Mouse (Mus musculus) limb, embryonic 10.5 days (tissue): ENCODE data around the gene Hagh. TPM values are rescaled to one million over a fixed set of nuclear protein-coding genes. Genes with fewer than 3 reads are reported as not detected.

Source experiments
- DNase-seq: peaks from one replicate; pipeline ENCODE4 v3.0.0-alpha.2; 2017; ENCODE audit warnings: low spot score
- H3K27ac ChIP-seq: fragments of 300-500 bp; sonication (generic); 2 replicates; pipeline ENCODE4 v1.5.1; 2016; ENCODE audit warnings: mild to moderate bottlenecking
- H3K27me3 ChIP-seq: fragments of 300-500 bp; sonication (generic); 2 replicates; pipeline ENCODE4 v1.6.1; 2016; ENCODE audit warnings: low read depth, mild to moderate bottlenecking; ENCODE audit not compliant: poor library complexity, severe bottlenecking
- H3K36me3 ChIP-seq: fragments of 300-500 bp; sonication (generic); 2 replicates; pipeline ENCODE4 v1.6.1; 2016; ENCODE audit warnings: mild to moderate bottlenecking, moderate library complexity
- H3K4me1 ChIP-seq: fragments of 300-500 bp; sonication (generic); 2 replicates; pipeline ENCODE4 v1.6.1; 2016
- H3K4me3 ChIP-seq: fragments of 300-500 bp; sonication (generic); 2 replicates; pipeline ENCODE4 v1.5.1; 2016; ENCODE audit warnings: mild to moderate bottlenecking, moderate library complexity
- H3K9me3 ChIP-seq: fragments of 300-500 bp; sonication (generic); replicated peaks from 2 replicates; pipeline ENCODE4 v1.6.1; 2016; ENCODE audit warnings: mild to moderate bottlenecking
- WGBS: fragments of 180-500 bp; shearing (Covaris S2); methylation state at CpG from one replicate; pipeline ENCODE4 v1.1.7; 2016; 5-methylcytosine and 5-hydroxymethylcytosine counted together
- polyA plus RNA-seq: library from polyadenylated mRNA; unstranded; fragments of >200 nt; fragmentation: Nextera tagmentation; extraction: Ambion mirVana; gene quantifications from 2 replicates; pipeline ENCODE4 v1.2.1, GENCODE M21; 2016

The Hagh gene
- 26.0 and 28.0 TPM in 2 replicates for polyA plus RNA-seq

DNA sequence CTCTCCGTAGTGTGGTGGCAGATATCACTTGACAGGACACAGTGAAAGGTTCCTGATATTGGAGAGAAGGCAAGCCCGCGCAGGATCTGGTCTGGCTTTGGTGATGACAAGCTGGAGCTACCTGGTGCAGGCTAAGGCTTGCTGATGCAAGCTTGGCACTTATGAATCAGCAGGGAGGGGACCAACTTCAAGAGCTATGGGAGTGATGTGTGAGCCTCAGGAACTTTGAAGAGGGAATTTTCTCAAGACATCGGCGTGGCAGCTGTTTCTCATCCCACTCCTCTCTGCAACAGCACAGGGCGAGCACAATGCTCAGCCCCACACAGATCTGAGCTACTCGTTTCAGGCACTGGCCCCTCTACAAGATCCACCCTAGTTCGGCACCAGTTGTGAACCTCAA is at the start of gene Hagh:
Hagh (plus strand) TSS at position 302 of the 400 bp plus-strand sequence.
- Histone ChIP-seq H3K27ac (no peak within 1 kb of the TSS), H3K4me3 (no peak within 1 kb of the TSS), H3K9me3 (no peaks in the 10 kb centered on the region), H3K4me1 (peaks cover 4% of the 10 kb centered on the region; the same call in 1 of the 2 replicates), H3K27me3 (peaks cover 11% of the 10 kb centered on the region; the same call in 1 of the 2 replicates), H3K36me3 (no peaks in the 10 kb centered on the region)
- no peak for DNase-seq
- WGBS: 68% methylated on average over 8 of the region's 8 CpGs

GRCm38 (mm10) chr17:24792190-24792589 is 47.8 kb upstream of the Hagh start:
- H3K36me3 ChIP-seq: no peaks in the 10 kb centered on the region
- no peak for DNase-seq
- no peak overlapping the region for H3K27ac ChIP-seq
- no peak overlapping the region for H3K4me3 ChIP-seq
- H3K4me1 ChIP-seq: no peaks in the 10 kb centered on the region
- H3K27me3 ChIP-seq: peaks cover 6% of the 10 kb centered on the region; the same call in 1 of the 2 replicates
- H3K9me3 ChIP-seq: no peaks in the 10 kb centered on the region
- 65% methylated on average over 8 of the region's 8 CpGs for WGBS

DNA sequence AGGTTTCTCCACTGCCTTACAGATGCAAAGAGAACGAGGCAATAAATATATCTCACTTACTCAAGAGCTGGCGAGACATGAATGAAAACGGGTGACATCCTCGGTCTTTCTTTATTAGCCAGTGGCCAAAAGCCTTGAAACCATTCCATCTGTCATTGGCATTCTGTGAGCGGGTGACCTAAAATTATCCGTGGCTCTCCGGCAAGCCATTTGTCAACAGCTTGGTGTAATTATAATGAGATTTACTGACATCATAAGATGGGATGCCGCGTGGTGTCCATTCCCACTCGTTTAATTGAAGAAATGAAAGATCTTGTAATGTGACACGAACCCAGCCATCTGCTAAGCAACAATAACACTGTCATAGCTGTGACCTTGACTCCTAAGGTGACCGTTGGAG is 45.2 kb upstream of the Hagh start:
- Histone ChIP-seq H3K4me3 (no peak overlapping the region), H3K9me3 (no peaks in the 10 kb centered on the region), H3K36me3 (no peaks in the 10 kb centered on the region), H3K27ac (no peak overlapping the region), H3K27me3 (peaks cover 6% of the 10 kb centered on the region; the same call in 1 of the 2 replicates), H3K4me1 (peaks cover 6% of the 10 kb centered on the region; the same call in 1 of the 2 replicates)
- DNase-seq: no peak
- 66% methylated on average over 12 of the region's 12 CpGs for WGBS

GRCm38 (mm10) chr17:24796969-24797368 is 43.0 kb upstream of the Hagh start:
- no peaks in the 10 kb centered on the region; the same call in 1 of the 2 replicates for H3K27me3 ChIP-seq
- H3K27ac ChIP-seq: no peak overlapping the region
- no peaks in the 10 kb centered on the region for H3K9me3 ChIP-seq
- no peak overlapping the region for H3K4me3 ChIP-seq
- WGBS: 80% methylated on average over 3 of the region's 3 CpGs
- no peaks in the 10 kb centered on the region for H3K36me3 ChIP-seq
- H3K4me1 ChIP-seq: peaks cover 6% of the 10 kb centered on the region; the same call in 1 of the 2 replicates
- DNase-seq: no peak

GRCm38 (mm10) chr17:24798229-24798628 is 41.7 kb upstream of the Hagh start:
- WGBS: 54% methylated on average over 9 of the region's 9 CpGs

DNA sequence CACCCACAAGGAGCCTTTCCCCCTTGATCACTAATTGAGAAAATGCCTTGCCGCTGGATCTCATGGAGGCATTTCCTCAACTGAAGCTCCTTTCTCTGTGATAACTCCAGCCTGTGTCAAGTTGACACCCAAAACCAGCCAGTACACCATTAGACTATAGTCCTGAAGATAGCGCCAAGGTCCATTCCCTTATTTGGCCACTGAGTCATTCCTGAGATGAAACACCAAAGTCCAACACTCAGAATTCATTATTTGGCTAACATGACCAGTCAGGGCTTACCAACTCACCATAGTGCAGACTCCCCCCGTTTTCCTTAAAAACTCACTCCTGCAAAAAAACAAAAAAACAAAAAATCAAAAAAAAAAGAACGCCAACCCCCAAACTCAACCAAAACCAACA is 40.5 kb upstream of the Hagh start:
- Histone ChIP-seq H3K4me3 (no peak overlapping the region), H3K27ac (no peak overlapping the region), H3K4me1 (peaks cover 15% of the 10 kb centered on the region), H3K27me3 (peaks cover 13% of the 10 kb centered on the region), H3K36me3 (no peaks in the 10 kb centered on the region), H3K9me3 (no peaks in the 10 kb centered on the region)
- DNase-seq: no peak
- WGBS: 94% methylated on average over 4 of the region's 4 CpGs

More at GRCm38 (mm10) chr17:24798229-24798628, 41.7 kb upstream of the Hagh start:
- Histone ChIP-seq H3K36me3 (no peaks in the 10 kb centered on the region), H3K27me3 (peaks cover 2% of the 10 kb centered on the region), H3K4me3 (no peak overlapping the region), H3K4me1 (peaks cover 6% of the 10 kb centered on the region; the same call in 1 of the 2 replicates), H3K9me3 (no peaks in the 10 kb centered on the region), H3K27ac (no peak overlapping the region)
- DNase-seq: no peak

- Histone ChIP-seq H3K4me3 (no peak overlapping the region), H3K27ac (no peak overlapping the region), H3K27me3 (peaks cover 23% of the 10 kb centered on the region), H3K9me3 (no peaks in the 10 kb centered on the region), H3K36me3 (no peaks in the 10 kb centered on the region), H3K4me1 (peaks cover 19% of the 10 kb centered on the region)
- DNase-seq: no peak
- WGBS: 57% methylated on average over 3 of the region's 3 CpGs
These were observed 39.4 kb upstream of the Hagh start for GRCm38 (mm10) chr17:24800524-24800923.

DNA sequence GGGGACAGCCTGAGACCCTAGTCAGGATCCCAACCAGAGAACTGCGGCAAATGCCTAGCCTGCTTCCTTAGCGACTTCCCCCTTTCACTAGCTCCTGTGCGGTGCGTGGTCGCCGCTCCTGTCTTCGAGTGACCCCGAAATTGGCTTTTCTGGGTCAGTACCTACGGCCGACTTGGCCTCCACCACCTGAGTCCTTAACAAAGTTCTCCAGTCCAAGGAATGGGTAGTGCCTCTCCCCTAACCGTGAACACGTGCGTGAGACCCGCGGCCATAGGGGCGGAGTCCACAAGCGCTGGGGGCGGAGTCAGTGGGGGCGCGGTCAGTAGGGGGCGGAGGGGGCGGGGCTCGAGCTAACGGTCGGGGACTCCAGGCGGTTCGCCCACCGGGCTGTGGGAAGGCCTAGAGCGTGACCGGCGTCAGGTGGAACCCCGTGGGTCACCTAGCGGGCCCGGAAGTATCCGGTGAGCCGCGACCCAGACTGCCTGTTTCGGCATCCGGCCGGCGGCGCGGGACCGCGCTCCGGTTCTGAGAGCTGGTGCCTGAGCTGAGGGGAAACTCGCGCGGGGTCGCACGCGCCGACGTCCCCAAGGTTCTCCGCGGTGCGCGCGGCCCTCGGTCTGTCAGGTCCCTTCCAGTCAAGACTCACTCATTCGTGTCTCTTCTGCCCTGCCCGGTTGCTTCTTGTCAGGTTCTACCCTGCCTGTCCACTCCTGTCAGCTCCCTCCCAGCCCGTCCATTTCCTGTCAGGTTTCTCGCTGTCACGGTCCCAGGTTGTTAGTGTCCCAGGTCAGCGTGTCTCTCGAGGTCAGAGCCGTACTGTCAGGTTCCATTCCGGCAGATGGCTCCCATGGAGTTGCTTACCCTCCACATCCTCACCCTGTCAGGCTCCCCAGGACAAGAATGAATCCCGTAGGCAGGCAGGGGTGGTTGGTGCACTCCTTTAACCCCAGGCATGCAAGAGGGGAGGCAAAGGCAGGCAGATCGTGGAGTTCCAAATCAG is 35.7 kb upstream of the Hagh start, which contains the start of gene Meiob:
Meiob (plus strand) TSS at position 338 of the 1,000 bp plus-strand sequence.
- under 1% methylated on average over 71 of the region's 71 CpGs for WGBS

DNA sequence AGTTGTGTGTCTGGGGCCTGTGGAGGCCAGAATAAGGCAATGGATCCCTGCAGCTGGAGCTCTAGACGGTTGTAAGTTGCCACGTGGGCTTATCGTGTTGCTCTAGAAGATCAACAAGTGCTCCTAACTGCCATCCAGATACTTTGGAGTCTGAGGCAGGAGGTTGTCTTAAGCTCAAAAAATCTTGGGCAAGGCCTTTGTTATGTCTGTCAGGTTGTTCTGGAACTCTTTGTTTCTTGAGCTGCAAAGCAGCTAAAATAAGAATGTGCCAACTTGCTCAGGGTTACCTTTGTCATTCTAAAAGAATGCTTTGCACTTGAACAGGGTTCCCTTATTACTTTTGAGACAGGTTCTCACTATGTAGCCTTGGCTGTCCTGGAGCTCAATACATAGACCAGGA is 28.7 kb upstream of the Hagh start:
- H3K27me3 ChIP-seq: peaks cover 19% of the 10 kb centered on the region
- H3K27ac ChIP-seq: no peak overlapping the region
- no peaks in the 10 kb centered on the region for H3K9me3 ChIP-seq
- WGBS: 85% methylated on average over 3 of the region's 3 CpGs
- H3K4me3 ChIP-seq: no peak overlapping the region
- no peak for DNase-seq
- H3K4me1 ChIP-seq: no peaks in the 10 kb centered on the region
- H3K36me3 ChIP-seq: no peaks in the 10 kb centered on the region

More for the DNA sequence above, 35.7 kb upstream of the Hagh start, which contains the start of gene Meiob:
- DNase-seq: peak; percentile 91
- Histone ChIP-seq H3K9me3 (no peaks in the 10 kb centered on the region), H3K27ac (peak within 1 kb of the TSS; percentile 80), H3K27me3 (peaks cover 49% of the 10 kb centered on the region), H3K36me3 (no peaks in the 10 kb centered on the region), H3K4me3 (peak within 1 kb of the TSS; percentile 83), H3K4me1 (peaks cover 13% of the 10 kb centered on the region)

GRCm38 (mm10) chr17:24812215-24812614 is 27.7 kb upstream of the Hagh start:
- Histone ChIP-seq H3K27me3 (peaks cover 9% of the 10 kb centered on the region), H3K36me3 (no peaks in the 10 kb centered on the region), H3K4me3 (no peak overlapping the region), H3K4me1 (no peaks in the 10 kb centered on the region), H3K9me3 (no peaks in the 10 kb centered on the region), H3K27ac (no peak overlapping the region)
- WGBS: 34% methylated on average over 2 of the region's 2 CpGs
- DNase-seq: no peak

DNA sequence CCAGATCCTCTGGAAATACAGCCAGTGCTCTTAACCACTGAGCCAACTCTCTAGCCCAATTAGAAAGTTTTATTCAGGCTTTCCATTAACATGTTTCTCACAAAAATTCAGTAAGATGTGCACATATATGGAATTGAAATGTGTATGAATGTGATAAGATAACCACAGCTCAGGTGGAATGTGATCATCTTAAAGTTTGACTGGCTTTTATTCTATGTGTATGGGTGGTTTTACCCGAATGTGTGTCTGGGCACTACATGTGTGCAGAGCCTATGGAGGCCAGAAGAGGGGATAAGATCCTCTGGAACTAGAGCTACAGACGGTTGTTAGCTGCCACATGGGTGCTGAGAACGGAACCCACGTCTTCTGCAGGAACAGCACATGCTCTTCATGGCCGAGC is 24.7 kb upstream of the Hagh start:
- Histone ChIP-seq H3K36me3 (no peaks in the 10 kb centered on the region), H3K9me3 (no peaks in the 10 kb centered on the region), H3K27ac (no peak overlapping the region), H3K4me3 (no peak overlapping the region), H3K4me1 (no peaks in the 10 kb centered on the region), H3K27me3 (no peaks in the 10 kb centered on the region)
- 86% methylated on average over 5 of the region's 5 CpGs for WGBS
- DNase-seq: no peak

DNA sequence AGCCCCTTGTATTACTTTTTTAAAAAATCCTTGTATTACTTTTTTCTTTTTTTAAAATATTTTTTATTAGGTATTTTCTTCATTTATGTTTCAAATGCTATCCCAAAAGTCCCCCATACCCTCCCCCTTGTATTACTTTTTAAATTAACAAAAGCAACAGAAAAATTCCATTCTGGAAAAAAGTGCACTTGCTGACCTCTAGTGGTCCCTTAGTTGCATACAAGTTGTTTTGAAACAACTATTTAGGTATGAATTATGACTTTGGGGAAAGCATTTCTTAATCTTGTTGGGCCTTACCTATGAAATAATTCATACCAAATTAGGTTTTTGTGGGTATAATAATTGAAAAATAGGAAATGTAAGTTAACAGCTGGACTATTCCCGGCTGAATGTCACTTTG is 22.4 kb upstream of the Hagh start:
- Histone ChIP-seq H3K9me3 (no peaks in the 10 kb centered on the region), H3K27ac (no peak overlapping the region), H3K36me3 (no peaks in the 10 kb centered on the region), H3K4me1 (no peaks in the 10 kb centered on the region), H3K4me3 (no peak overlapping the region), H3K27me3 (no peaks in the 10 kb centered on the region)
- DNase-seq: no peak
- WGBS: 47% methylated on average over 1 of the region's 1 CpGs

DNA sequence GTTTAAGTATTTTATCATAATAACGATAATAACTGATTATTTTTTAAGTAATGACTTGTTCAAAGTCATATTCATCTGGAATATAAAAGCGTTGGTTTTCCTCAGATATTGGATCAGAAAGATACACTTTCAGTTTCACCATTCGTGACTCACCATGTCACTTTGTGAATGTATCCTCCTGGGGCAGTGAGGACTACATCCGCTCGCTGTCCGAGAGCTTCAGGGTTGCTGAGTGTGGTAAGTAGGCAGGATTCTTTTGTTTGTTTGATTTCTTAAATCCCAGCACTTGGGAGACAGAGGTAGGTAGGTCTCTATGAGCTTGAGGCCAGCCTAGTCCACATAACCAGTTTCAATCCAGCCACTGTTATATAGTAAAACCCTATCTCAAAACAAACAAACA is 21.8 kb upstream of the Hagh start:
- 60% methylated on average over 6 of the region's 6 CpGs for WGBS
- Histone ChIP-seq H3K9me3 (no peaks in the 10 kb centered on the region), H3K4me1 (no peaks in the 10 kb centered on the region), H3K27me3 (no peaks in the 10 kb centered on the region), H3K4me3 (no peak overlapping the region), H3K27ac (no peak overlapping the region), H3K36me3 (no peaks in the 10 kb centered on the region)
- no peak for DNase-seq
